In the genomic region with DNA sequence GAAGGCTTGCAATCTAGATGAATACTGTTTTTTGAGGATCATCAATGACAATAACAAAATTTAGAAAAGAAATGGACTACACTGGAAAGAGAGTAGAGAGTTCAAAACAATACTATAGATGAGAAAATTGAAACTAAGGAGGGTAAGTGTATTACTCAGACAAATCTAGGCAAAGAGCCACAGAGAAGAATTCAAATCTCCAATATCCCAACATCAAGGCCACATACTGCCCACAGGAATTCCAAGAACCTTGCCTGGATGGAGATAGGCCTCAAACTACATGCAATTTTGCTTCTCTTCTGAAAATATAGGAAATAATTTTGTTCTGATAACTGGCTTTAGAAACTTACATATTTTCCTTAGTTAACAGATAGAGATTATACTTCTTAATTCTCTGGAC, we compare ENCODE assay signal across 23 mouse cellular contexts. TPM values are rescaled to one million over a fixed set of nuclear protein-coding genes. Genes with fewer than 3 reads are reported as not detected.
DNase-seq lines count a peak whose midpoint lies in the region; ATAC-seq lines count a peak whose summit lies in the region.
"Had no signal": no experiment of that assay in that cellular context is flagged by ENCODE, and none has a peak within 500 bp of the region (broad histone marks: within the 10 kb centered on the region; RNA-seq: fewer than 3 reads in every experiment).

No protein-coding gene starts in this region.

- no peak overlapping the region for H3K27ac ChIP-seq in hindbrain, embryonic 16.5 days (ENCODE audit: low read depth, low read length)
- H3K27ac ChIP-seq in midbrain, embryonic 11.5 days (ENCODE audit: low read depth, low read length): no peak overlapping the region
- H3K27ac ChIP-seq: embryonic facial prominence, embryonic 10.5 days; embryonic facial prominence, embryonic 12.5 days; forebrain, embryonic 10.5 days; forebrain, embryonic 12.5 days had no signal

- no peaks in the 10 kb centered on the region for H3K4me1 ChIP-seq in hindbrain, embryonic 16.5 days (ENCODE audit: control insufficient read depth, insufficient read depth, low read depth, low read length)
- H3K4me1 ChIP-seq in midbrain, embryonic 11.5 days (ENCODE audit: control insufficient read depth, insufficient read depth, low read length): no peaks in the 10 kb centered on the region
- H3K4me1 ChIP-seq: embryonic facial prominence, embryonic 10.5 days; embryonic facial prominence, embryonic 12.5 days; forebrain, embryonic 10.5 days; forebrain, embryonic 12.5 days had no signal

- no peak for ATAC-seq in hindbrain, embryonic 16.5 days
- ATAC-seq in midbrain, embryonic 11.5 days (ENCODE audit: low FRiP score): no peak
- ATAC-seq: forebrain, embryonic 14.5 days; forebrain, embryonic 16.5 days had no signal

- no peaks in the 10 kb centered on the region for H3K27me3 ChIP-seq in hindbrain, embryonic 16.5 days (replicated peaks; ENCODE audit: control insufficient read depth, insufficient read depth, low read length)
- no peaks in the 10 kb centered on the region for H3K27me3 ChIP-seq in midbrain, embryonic 11.5 days (ENCODE audit: control insufficient read depth, insufficient read depth, low read length)
- H3K27me3 ChIP-seq: embryonic facial prominence, embryonic 12.5 days; forebrain, embryonic 12.5 days had no signal

- H3K36me3 ChIP-seq in hindbrain, embryonic 16.5 days (ENCODE audit: control insufficient read depth, insufficient read depth, low read length): no peaks in the 10 kb centered on the region
- H3K36me3 ChIP-seq in midbrain, embryonic 11.5 days (ENCODE audit: control insufficient read depth, insufficient read depth, low read length): no peaks in the 10 kb centered on the region
- H3K36me3 ChIP-seq: embryonic facial prominence, embryonic 10.5 days; embryonic facial prominence, embryonic 12.5 days; forebrain, embryonic 10.5 days; forebrain, embryonic 12.5 days had no signal

- no peak overlapping the region for H3K9ac ChIP-seq in hindbrain, embryonic 16.5 days (ENCODE audit: low read depth, low read length)
- H3K9ac ChIP-seq in midbrain, embryonic 11.5 days (ENCODE audit: low read length): no peak overlapping the region
- H3K9ac ChIP-seq: embryonic facial prominence, embryonic 12.5 days; forebrain, embryonic 12.5 days had no signal

- no peaks in the 10 kb centered on the region for H3K9me3 ChIP-seq in hindbrain, embryonic 16.5 days (ENCODE audit: control insufficient read depth, low read length)
- no peaks in the 10 kb centered on the region for H3K9me3 ChIP-seq in midbrain, embryonic 11.5 days (ENCODE audit: control insufficient read depth, low read length)
- H3K9me3 ChIP-seq: embryonic facial prominence, embryonic 10.5 days; embryonic facial prominence, embryonic 12.5 days; forebrain, embryonic 10.5 days; forebrain, embryonic 12.5 days had no signal

- DNase-seq in 3T3-L1 (ENCODE audit: low read depth, low spot score) (peak; percentile 87), NIH3T3 (ENCODE audit: low read depth) (peak; percentile 62)
- DNase-seq in fibroblast of lung, adult 2 months (ENCODE audit: low read depth): peak; percentile 7
- DNase-seq in spleen, postnatal 36 days (ENCODE audit: low spot score in 2 of 2): no peak
- no peak for DNase-seq in midbrain, embryonic 11.5 days (ENCODE audit: low spot score, missing footprints)
- DNase-seq: adrenal gland, adult 2 months; adrenal gland, postnatal 10 days; adrenal gland, postnatal 25 days; cerebellum, adult 11-12 months; cerebellum, adult 2 months; cerebellum, adult 9-10 months; cerebellum, postnatal 10 days; cerebellum, postnatal 25 days had no signal

- no peak overlapping the region for H3K4me3 ChIP-seq in hindbrain, embryonic 16.5 days (ENCODE audit: low read length)
- no peak overlapping the region for H3K4me3 ChIP-seq in midbrain, embryonic 11.5 days (ENCODE audit: low read depth, low read length)
- H3K4me3 ChIP-seq: embryonic facial prominence, embryonic 10.5 days; embryonic facial prominence, embryonic 12.5 days; erythroblast, embryonic 14.5 days; forebrain, embryonic 10.5 days; forebrain, embryonic 12.5 days had no signal

- H3K4me2 ChIP-seq in hindbrain, embryonic 16.5 days (ENCODE audit: low read length): no peak overlapping the region
- no peak overlapping the region for H3K4me2 ChIP-seq in midbrain, embryonic 11.5 days
- H3K4me2 ChIP-seq: embryonic facial prominence, embryonic 12.5 days; forebrain, embryonic 12.5 days had no signal

RNA-seq across cellular contexts. Expression of gene Fasl, which starts 12.0 kb away (rescaled TPM):
- polyA plus RNA-seq in hindbrain, embryonic 16.5 days (2015; fragmentation: Nextera tagmentation; extraction: Ambion mirVana): 0.08 and 0.10 TPM in 2 replicates
- polyA plus RNA-seq in midbrain, embryonic 11.5 days (2014; fragmentation: Nextera tagmentation; extraction: Ambion mirVana): 0.12 and 0.30 TPM in 2 replicates
- polyA plus RNA-seq: adrenal gland, adult 2 months; C2C12; embryonic facial prominence, embryonic 10.5 days; embryonic facial prominence, embryonic 12.5 days; embryonic facial prominence, embryonic 14.5 days; erythroblast, embryonic 14.5 days; forebrain, embryonic 10.5 days; forebrain, embryonic 12.5 days had no signal

Comparison
In these comparisons a context has a peak if more than half of its experiments do, and no peak if none do; other contexts are left out.
1. DNase-seq: peak in 3T3-L1 (single experiment), NIH3T3 (single experiment) and fibroblast of lung, adult 2 months (single experiment); none in spleen, postnatal 36 days (0 of 2) and midbrain, embryonic 11.5 days (single experiment).